ENCODE assay signal across 1 mouse cellular context in genomic region chr6:113329396-113329795, GRCm38 (mm10).
A peak's percentile ranks its signal among the peaks of the same experiment; 100 is the strongest.
TF ChIP-seq lines count a peak whose summit lies in the region.

No protein-coding gene starts in this region.

TF ChIP-seq in MEL, 35 proteins besides CTCF, POLR2A, EP300 and RAD21:
- TF ChIP-seq MYC (IDR thresholded peaks at IDR 0.05; ENCODE audit: low read depth, low read length) (no peak), MYB (IDR thresholded peaks at IDR 0.05; ENCODE audit: low read depth, low read length) (no peak), POLR2AphosphoS5 (IDR thresholded peaks at IDR 0.05; ENCODE audit: borderline replicate concordance, low read depth, low read length) (no peak), CHD1 (IDR thresholded peaks at IDR 0.05; ENCODE audit: low read depth, low read length) (no peak), MAX (IDR thresholded peaks at IDR 0.05; ENCODE audit: low read length) (no peak), CHD2 (IDR thresholded peaks at IDR 0.05; ENCODE audit: low read length) (no peak), ZKSCAN1 (IDR thresholded peaks at IDR 0.05; ENCODE audit: low read depth, low read length) (no peak), GATA1 (IDR thresholded peaks at IDR 0.05; ENCODE audit: low read depth, low read length) (0 out of 2 replicates have a peak, but pooled peaks have one; percentile 6), RCOR1 (IDR thresholded peaks at IDR 0.05; ENCODE audit: low read depth, low read length) (0 out of 2 replicates have a peak, but pooled peaks have one; percentile 34), BHLHE40 (IDR thresholded peaks at IDR 0.05; ENCODE audit: borderline replicate concordance, low read depth, low read length) (no peak), ZMIZ1 (IDR thresholded peaks at IDR 0.05; ENCODE audit: low read depth, low read length) (no peak), SIN3A (IDR thresholded peaks at IDR 0.05; ENCODE audit: low read length) (no peak), MAFK (IDR thresholded peaks at IDR 0.05; ENCODE audit: borderline replicate concordance, low read depth, low read length) (no peak), USF2 (IDR thresholded peaks at IDR 0.05; ENCODE audit: borderline replicate concordance in 1 of 2, insufficient read depth in 1 of 2, low read depth in 1 of 2, low read length in 2 of 2) (no peak), MEF2A (IDR thresholded peaks at IDR 0.05; ENCODE audit: extremely low read depth, insufficient replicate concordance, low read depth, low read length, poor library complexity, severe bottlenecking) (no peak), TCF12 (IDR thresholded peaks at IDR 0.05; ENCODE audit: low read depth, low read length) (0 out of 2 replicates have a peak, but pooled peaks have one; percentile 32), KAT2A (conservative IDR thresholded peaks at IDR 0.05; ENCODE audit: low read depth, low read length) (no peak), UBTF (IDR thresholded peaks at IDR 0.05; ENCODE audit: borderline replicate concordance, insufficient read depth, low read depth, low read length) (no peak), POLR2AphosphoS2 (IDR thresholded peaks at IDR 0.05; ENCODE audit: low read length) (no peak), ETS1 (IDR thresholded peaks at IDR 0.05; ENCODE audit: low read depth, low read length) (0 out of 2 replicates have a peak, but pooled peaks have one; percentile 7), USF1 (IDR thresholded peaks at IDR 0.05; ENCODE audit: low read depth, low read length) (no peak)
